Mouse (Mus musculus): ENCODE measurements around the gene Trp53. TPM values are rescaled to one million over a fixed set of nuclear protein-coding genes. Genes with fewer than 3 reads are reported as not detected.
A peak's percentile ranks its signal among the peaks of the same experiment; 100 is the strongest.

Gene Trp53
- total and polyA plus RNA-seq, 3 experiments = 76.4 to 212 TPM; not detected in 1

GRCm38 (mm10) chr11:69629802-69630201, 49.6 kb downstream of the Trp53 start:
- H3K4me1 ChIP-seq (ENCODE audit: control insufficient read depth in 1 of 2, insufficient read depth in 2 of 2, low read length in 2 of 2) = peaks cover 7 to 17% of the 10 kb centered on the region in 2 experiments
- H3K9me3 ChIP-seq (replicated peaks; ENCODE audit: insufficient read depth, low read length) = no peaks in the 10 kb centered on the region
- H3K27me3 ChIP-seq (ENCODE audit: control insufficient read depth in 1 of 2, insufficient read depth in 2 of 2, low read length in 2 of 2) = no peaks in the 10 kb centered on the region
- H3K9ac ChIP-seq (ENCODE audit: control insufficient read depth, low read depth, low read length, poor library complexity, severe bottlenecking) = no peak overlapping the region
- peak; percentile 63 for DNase-seq (ENCODE audit: low read depth, low spot score)
- TF ChIP-seq RCOR1 (IDR thresholded peaks at IDR 0.05; ENCODE audit: low read depth, low read length) (0 out of 2 replicates have a peak, but pooled peaks have one; percentile 4), SIN3A (IDR thresholded peaks at IDR 0.05; ENCODE audit: low read length) (0 out of 2 replicates have a peak, but pooled peaks have one; percentile 47), USF2 (IDR thresholded peaks at IDR 0.05; ENCODE audit: borderline replicate concordance in 1 of 2, insufficient read depth in 1 of 2, low read depth in 1 of 2, low read length in 2 of 2) (no peak), MAZ (IDR thresholded peaks at IDR 0.05; ENCODE audit: low read depth, low read length) (no peak), JUND (IDR thresholded peaks at IDR 0.05; ENCODE audit: low read depth, low read length) (no peak), HCFC1 (IDR thresholded peaks at IDR 0.05; ENCODE audit: low read depth, low read length) (0 out of 2 replicates have a peak, but pooled peaks have one; percentile 54), ZC3H11A (IDR thresholded peaks at IDR 0.05; ENCODE audit: low read depth, low read length) (0 out of 2 replicates have a peak, but pooled peaks have one; percentile 28), RAD21 (IDR thresholded peaks at IDR 0.05; ENCODE audit: low read depth, low read length) (peak; percentile 46), MAFK (IDR thresholded peaks at IDR 0.05; ENCODE audit: borderline replicate concordance, low read depth, low read length) (no peak), ZMIZ1 (IDR thresholded peaks at IDR 0.05; ENCODE audit: low read depth, low read length) (no peak), POLR2A (IDR thresholded peaks at IDR 0.05; ENCODE audit: control insufficient read depth in 1 of 2, insufficient read depth in 1 of 2, low read depth in 1 of 2, low read length in 2 of 2, poor library complexity in 1 of 2) (no peak), BHLHE40 (IDR thresholded peaks at IDR 0.05; ENCODE audit: borderline replicate concordance, low read depth, low read length) (no peak), SMC3 (IDR thresholded peaks at IDR 0.05; ENCODE audit: low read depth, low read length) (peak; percentile 63), MYC (IDR thresholded peaks at IDR 0.05; ENCODE audit: low read depth, low read length) (0 out of 2 replicates have a peak, but pooled peaks have one; percentile 52), CTCF (IDR thresholded peaks at IDR 0.05 in 2 of 3, conservative IDR thresholded peaks at IDR 0.05 in 1 of 3; ENCODE audit: control insufficient read depth in 1 of 3, insufficient read depth in 1 of 3, low read depth in 2 of 3, low read length in 3 of 3, poor library complexity in 1 of 3, severe bottlenecking in 1 of 3) (peak; percentile 37 to 77 (median 72)), NELFE (IDR thresholded peaks at IDR 0.05; ENCODE audit: low read depth, low read length) (no peak), CHD1 (IDR thresholded peaks at IDR 0.05; ENCODE audit: low read depth, low read length) (no peak), POLR2AphosphoS5 (IDR thresholded peaks at IDR 0.05; ENCODE audit: borderline replicate concordance, low read depth, low read length) (no peak), GATA1 (IDR thresholded peaks at IDR 0.05; ENCODE audit: low read depth, low read length) (no peak)
- H3K79me2 ChIP-seq (ENCODE audit: control insufficient read depth, insufficient read depth, low read length, poor library complexity) = peaks cover 20% of the 10 kb centered on the region
- H3K4me3 ChIP-seq (ENCODE audit: control insufficient read depth in 1 of 2, insufficient read depth in 1 of 2, low read depth in 2 of 2, low read length in 2 of 2) = no peak overlapping the region
- peaks cover 0 to 19% of the 10 kb centered on the region in 2 experiments; a peak in 2 of 4 replicates for H3K36me3 ChIP-seq (ENCODE audit: control insufficient read depth in 1 of 2, insufficient read depth in 2 of 2, low read length in 2 of 2)
- no peak overlapping the region for H3K27ac ChIP-seq (ENCODE audit: control insufficient read depth, low read depth, low read length)

Measured in MEL (cell line).